Mouse (Mus musculus) midbrain, embryonic 14.5 days (tissue): ENCODE data around the gene Armc7. TPM values are rescaled to one million over a fixed set of nuclear protein-coding genes. Genes with fewer than 3 reads are reported as not detected.

Experiments
- ATAC-seq: fragments of 200-750 bp; cut with Nextera tagmentation; 2 replicates; pipeline ENCODE4 v1.8.0; 2017; ENCODE audit warnings: moderate number of reproducible peaks, moderate library complexity; ENCODE audit not compliant: low FRiP score, low TSS enrichment
- DNase-seq: peaks from one replicate; pipeline ENCODE4 v3.0.0-alpha.2; 2015
- H3K27ac ChIP-seq: fragments of 300-500 bp; sonication (generic); replicated peaks from 2 replicates; pipeline ENCODE4 v1.5.1; 2014; ENCODE audit warnings: mild to moderate bottlenecking, low read depth, low read length, moderate library complexity
- H3K27me3 ChIP-seq: fragments of 300-500 bp; sonication (generic); 2 replicates; pipeline ENCODE4 v1.6.1; 2014; ENCODE audit warnings: low read length, control low read depth, mixed read lengths; ENCODE audit not compliant: control insufficient read depth, insufficient read depth
- H3K36me3 ChIP-seq: fragments of 300-500 bp; sonication (generic); 2 replicates; pipeline ENCODE4 v1.6.1; 2014; ENCODE audit warnings: low read length, control low read depth; ENCODE audit not compliant: control insufficient read depth, insufficient read depth
- H3K4me1 ChIP-seq: fragments of 300-500 bp; sonication (generic); 2 replicates; pipeline ENCODE4 v1.6.1; 2014; ENCODE audit warnings: mild to moderate bottlenecking, antibody characterized with exemption, low read length, control low read depth; ENCODE audit not compliant: control insufficient read depth, insufficient read depth
- H3K4me2 ChIP-seq: fragments of 300-500 bp; sonication (generic); 2 replicates; pipeline ENCODE4 v1.6.1; 2014; ENCODE audit warnings: mild to moderate bottlenecking, low read length, moderate library complexity
- H3K4me3 ChIP-seq: fragments of 300-500 bp; sonication (generic); replicated peaks from 2 replicates; pipeline ENCODE4 v1.5.1; 2014; ENCODE audit warnings: low read depth, low read length
- H3K9ac ChIP-seq: fragments of 300-500 bp; sonication (generic); replicated peaks from 2 replicates; pipeline ENCODE4 v1.6.1; 2014; ENCODE audit warnings: mild to moderate bottlenecking, low read length, moderate library complexity
- H3K9me3 ChIP-seq: fragments of 300-500 bp; sonication (generic); 2 replicates; pipeline ENCODE4 v1.6.1; 2016; ENCODE audit warnings: low read length, control low read depth, mixed read lengths; ENCODE audit not compliant: control insufficient read depth
- WGBS: fragments of 180-500 bp; shearing (Covaris S2); extraction: QIAGEN DNeasy Blood & Tissue Kit; methylation state at CpG from one replicate; pipeline ENCODE4 v1.1.7; 2014; 5-methylcytosine and 5-hydroxymethylcytosine counted together
- polyA plus RNA-seq: library from polyadenylated mRNA; unstranded; fragments of >200 nt; fragmentation: Nextera tagmentation; extraction: Ambion mirVana; gene quantifications from 2 replicates; pipeline ENCODE4 v1.2.1, GENCODE M21; 2014

The Armc7 gene
- polyA plus RNA-seq, 1 experiment from 2014 or later, result 16.3 TPM

DNA sequence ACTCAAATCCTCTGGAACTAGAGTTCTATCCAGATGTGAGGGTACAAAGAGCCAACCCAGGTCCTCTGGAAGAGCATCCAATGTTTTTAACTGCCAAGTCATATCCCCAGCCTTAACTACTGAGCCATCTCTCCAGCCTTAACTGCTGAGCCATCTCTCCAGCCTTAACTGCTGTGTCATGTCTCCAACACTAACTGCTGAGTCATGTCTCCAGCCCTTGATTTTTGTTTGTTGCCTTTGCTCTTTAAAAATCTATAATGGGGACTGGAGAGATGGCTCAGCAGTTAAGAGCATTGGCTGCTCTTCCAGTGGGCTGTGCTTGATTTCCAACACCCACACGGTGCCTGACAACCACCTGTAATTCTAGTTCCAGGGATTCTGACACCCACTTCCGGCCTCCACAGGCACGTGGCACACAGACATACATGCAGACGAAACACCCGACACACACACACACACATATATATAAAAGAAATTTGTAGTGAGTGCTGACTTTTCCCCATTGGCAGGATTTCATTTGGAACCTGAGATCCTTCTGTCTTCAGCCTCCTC is 37.8 kb upstream of the Armc7 start:
- no peak overlapping the region for H3K4me3 ChIP-seq
- no peak for DNase-seq
- H3K9me3 ChIP-seq, result no peaks in the 10 kb centered on the region
- no peak overlapping the region for H3K4me2 ChIP-seq
- WGBS, result 78% methylated on average over 5 of the region's 5 CpGs
- ATAC-seq, result no peak
- no peak overlapping the region for H3K9ac ChIP-seq
- no peaks in the 10 kb centered on the region for H3K27me3 ChIP-seq
- H3K4me1 ChIP-seq, result peaks cover 11% of the 10 kb centered on the region; the same call in 1 of the 2 replicates
- peaks cover 5% of the 10 kb centered on the region for H3K36me3 ChIP-seq
- H3K27ac ChIP-seq, result no peak overlapping the region

DNA sequence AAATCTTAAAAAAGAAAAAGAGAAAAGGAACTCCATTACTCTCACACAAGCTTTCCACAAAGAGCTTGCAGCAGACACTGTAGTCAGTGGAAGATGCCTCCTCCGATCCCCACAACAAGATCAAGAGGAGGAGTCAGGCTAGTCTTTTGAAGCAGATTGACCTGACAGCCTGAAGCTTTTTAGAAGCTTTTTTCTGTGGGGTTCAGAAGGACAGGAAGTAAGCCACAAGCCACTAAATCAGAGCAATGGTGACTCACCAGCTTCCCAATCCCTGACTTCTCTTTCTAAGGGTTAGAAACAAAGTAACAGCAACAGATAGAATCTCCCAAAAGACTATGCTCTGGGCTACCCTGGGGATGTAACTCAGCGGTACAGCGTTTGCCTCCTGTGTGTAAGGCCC is 36.1 kb upstream of the Armc7 start:
- WGBS, result 90% methylated on average over 3 of the region's 3 CpGs
- Histone ChIP-seq H3K36me3 (no peaks in the 10 kb centered on the region), H3K4me2 (no peak overlapping the region), H3K27me3 (no peaks in the 10 kb centered on the region), H3K9ac (no peak overlapping the region), H3K4me3 (no peak overlapping the region), H3K4me1 (peaks cover 11% of the 10 kb centered on the region; the same call in 1 of the 2 replicates), H3K9me3 (no peaks in the 10 kb centered on the region), H3K27ac (no peak overlapping the region)
- no peak for ATAC-seq
- DNase-seq, result no peak

DNA sequence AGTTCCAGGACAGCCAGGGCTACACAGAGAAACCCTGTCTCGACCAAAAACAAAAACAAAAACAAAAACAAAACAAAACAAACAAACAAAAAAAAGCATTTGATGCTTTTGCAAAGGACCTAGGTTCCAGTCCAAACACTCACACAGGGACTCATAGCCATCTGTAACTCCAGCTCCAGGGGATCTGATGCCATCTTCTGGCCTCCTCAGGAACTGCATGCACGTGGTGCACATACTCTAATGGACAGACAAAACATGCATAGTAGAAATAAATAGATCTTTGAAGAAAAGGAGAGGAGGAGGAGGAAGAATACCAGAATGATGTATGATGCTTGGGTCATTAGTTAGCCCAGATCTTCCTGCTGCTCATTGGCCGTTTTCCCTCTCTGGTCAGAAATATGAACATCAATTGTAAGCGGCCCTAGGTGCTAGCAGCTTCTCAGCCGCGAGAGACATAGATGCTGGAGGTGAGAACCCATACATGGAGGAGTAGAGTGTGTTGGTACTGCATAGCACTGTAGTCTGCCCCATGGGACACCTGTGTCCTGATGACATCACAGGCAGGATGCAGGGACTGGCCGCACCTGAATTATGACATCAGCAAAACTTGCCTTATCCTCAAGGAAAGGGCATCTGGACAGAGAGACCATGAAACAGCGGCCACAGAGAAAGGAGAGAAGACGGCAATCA is 35.4 kb upstream of the Armc7 start, which contains the start of gene Trim80:
Trim80 (plus strand) TSS at position 640 of the 690 bp plus-strand sequence.
- H3K27me3 ChIP-seq, result no peaks in the 10 kb centered on the region
- no peak for DNase-seq
- H3K4me1 ChIP-seq, result peaks cover 11% of the 10 kb centered on the region; the same call in 1 of the 2 replicates
- no peak within 1 kb of the TSS for H3K27ac ChIP-seq
- H3K9ac ChIP-seq, result no peak within 1 kb of the TSS
- no peak for ATAC-seq
- H3K9me3 ChIP-seq, result no peaks in the 10 kb centered on the region
- 93% methylated on average over 9 of the region's 9 CpGs for WGBS
- H3K4me2 ChIP-seq, result no peak within 1 kb of the TSS
- H3K36me3 ChIP-seq, result no peaks in the 10 kb centered on the region
- H3K4me3 ChIP-seq, result no peak within 1 kb of the TSS

DNA sequence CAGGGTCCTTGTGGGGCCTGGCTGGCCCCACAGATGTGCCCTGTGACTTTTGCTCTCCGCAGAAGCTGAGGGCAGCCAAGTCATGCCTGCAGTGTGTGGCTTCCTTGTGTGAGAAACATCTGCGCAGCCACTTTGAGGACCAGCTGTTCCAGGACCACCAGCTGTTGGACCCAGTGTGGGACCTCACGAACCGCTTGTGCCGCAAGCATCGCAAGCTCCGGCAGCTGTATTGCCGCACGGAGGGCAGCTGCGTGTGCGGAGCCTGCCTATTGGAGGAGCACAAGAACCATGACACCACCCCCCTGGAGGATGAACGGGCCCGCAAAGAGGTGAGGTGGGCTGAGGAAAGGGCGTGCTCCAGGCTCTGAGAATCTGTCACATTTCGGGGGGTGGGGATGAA is 34.0 kb upstream of the Armc7 start:
- WGBS, result 52% methylated on average over 15 of the region's 15 CpGs
- DNase-seq, result no peak

DNA sequence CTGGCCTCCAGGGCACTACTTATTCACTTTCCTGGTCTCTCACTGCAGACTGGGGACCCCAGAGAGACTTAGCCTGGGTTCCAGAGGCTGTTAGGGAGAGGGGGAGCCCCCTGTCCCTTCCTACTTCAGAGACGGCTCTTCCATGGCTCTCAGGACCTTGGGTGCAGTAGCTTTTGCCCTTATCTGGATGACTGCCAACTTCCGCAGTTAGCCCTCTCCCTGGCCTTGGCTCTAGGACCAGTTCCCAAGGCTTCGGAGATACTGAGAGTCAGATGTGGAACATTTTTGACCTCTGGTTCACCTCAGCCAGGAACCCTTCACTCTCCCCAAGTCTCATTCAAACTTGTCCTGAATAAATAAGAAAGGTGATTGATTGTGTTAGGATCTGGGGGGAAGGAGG is 28.6 kb upstream of the Armc7 start:
- ATAC-seq, result no peak
- Histone ChIP-seq H3K4me3 (no peak overlapping the region), H3K27me3 (no peaks in the 10 kb centered on the region), H3K4me2 (no peak overlapping the region), H3K4me1 (no peaks in the 10 kb centered on the region), H3K27ac (no peak overlapping the region), H3K9ac (no peak overlapping the region), H3K36me3 (no peaks in the 10 kb centered on the region), H3K9me3 (no peaks in the 10 kb centered on the region)
- 89% methylated on average over 3 of the region's 3 CpGs for WGBS
- DNase-seq, result no peak

More for the DNA sequence above, 34.0 kb upstream of the Armc7 start:
- Histone ChIP-seq H3K9me3 (no peaks in the 10 kb centered on the region), H3K36me3 (no peaks in the 10 kb centered on the region), H3K4me3 (no peak overlapping the region), H3K27ac (no peak overlapping the region), H3K4me1 (no peaks in the 10 kb centered on the region), H3K9ac (no peak overlapping the region), H3K4me2 (no peak overlapping the region), H3K27me3 (no peaks in the 10 kb centered on the region)
- ATAC-seq, result no peak

DNA sequence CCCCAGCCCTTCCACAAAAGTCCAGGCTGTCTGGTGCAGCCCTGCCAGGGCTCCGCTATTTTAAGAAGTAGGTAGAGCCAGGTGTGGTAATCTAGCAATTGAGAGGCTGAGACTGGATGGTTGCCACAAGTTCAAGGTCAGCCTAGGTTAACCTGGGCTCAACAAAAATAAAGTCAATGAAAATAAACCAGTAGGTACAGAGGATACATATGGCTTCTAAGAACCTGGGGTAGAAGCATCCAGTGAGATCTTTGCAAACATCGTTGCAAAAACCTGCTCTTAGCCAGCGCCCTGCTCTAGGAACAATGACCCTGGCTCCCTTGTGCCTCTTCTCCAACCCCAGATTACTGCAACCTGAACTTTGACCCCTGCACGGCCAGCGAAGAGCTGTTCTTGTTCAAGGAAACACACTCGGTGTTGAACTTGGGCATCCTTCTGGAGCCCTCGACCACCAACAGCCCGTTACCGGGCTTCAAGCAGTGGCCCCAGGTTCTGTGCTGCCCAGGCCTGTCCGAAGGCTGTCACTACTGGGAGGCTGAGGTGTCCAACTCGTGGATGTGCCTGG is 28.1 kb upstream of the Armc7 start:
- H3K4me1 ChIP-seq, result no peaks in the 10 kb centered on the region
- H3K9me3 ChIP-seq, result no peaks in the 10 kb centered on the region
- no peak overlapping the region for H3K4me2 ChIP-seq
- H3K36me3 ChIP-seq, result no peaks in the 10 kb centered on the region
- H3K27ac ChIP-seq, result no peak overlapping the region
- WGBS, result 88% methylated on average over 11 of the region's 11 CpGs
- H3K9ac ChIP-seq, result no peak overlapping the region
- no peaks in the 10 kb centered on the region for H3K27me3 ChIP-seq
- no peak overlapping the region for H3K4me3 ChIP-seq
- ATAC-seq (no peak), DNase-seq (no peak)

DNA sequence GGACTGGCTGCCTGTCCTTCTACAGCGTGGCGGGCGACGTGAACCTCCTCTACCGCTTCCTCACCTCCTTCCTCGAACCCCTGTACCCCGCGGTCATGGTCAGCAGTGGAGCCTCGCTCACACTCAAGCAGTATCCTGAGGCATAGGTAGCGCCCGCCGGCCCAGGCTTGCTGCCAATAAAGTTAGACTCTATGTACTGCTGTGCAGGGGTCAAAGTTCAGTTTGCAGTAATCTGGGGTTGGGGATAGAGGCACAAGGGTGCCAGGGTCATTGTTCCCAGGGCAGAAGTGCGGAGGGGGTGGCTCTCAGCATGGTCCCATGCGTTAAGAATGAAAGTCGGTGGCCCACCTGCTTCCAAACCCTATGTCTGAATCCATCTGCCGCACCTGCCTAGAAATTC is 27.4 kb upstream of the Armc7 start:
- H3K4me1 ChIP-seq, result no peaks in the 10 kb centered on the region
- H3K36me3 ChIP-seq, result no peaks in the 10 kb centered on the region
- no peaks in the 10 kb centered on the region for H3K27me3 ChIP-seq
- H3K9ac ChIP-seq, result no peak overlapping the region
- DNase-seq (no peak), ATAC-seq (no peak)
- no peak overlapping the region for H3K27ac ChIP-seq
- H3K4me2 ChIP-seq, result no peak overlapping the region
- H3K9me3 ChIP-seq, result no peaks in the 10 kb centered on the region
- H3K4me3 ChIP-seq, result no peak overlapping the region
- 91% methylated on average over 16 of the region's 16 CpGs for WGBS

DNA sequence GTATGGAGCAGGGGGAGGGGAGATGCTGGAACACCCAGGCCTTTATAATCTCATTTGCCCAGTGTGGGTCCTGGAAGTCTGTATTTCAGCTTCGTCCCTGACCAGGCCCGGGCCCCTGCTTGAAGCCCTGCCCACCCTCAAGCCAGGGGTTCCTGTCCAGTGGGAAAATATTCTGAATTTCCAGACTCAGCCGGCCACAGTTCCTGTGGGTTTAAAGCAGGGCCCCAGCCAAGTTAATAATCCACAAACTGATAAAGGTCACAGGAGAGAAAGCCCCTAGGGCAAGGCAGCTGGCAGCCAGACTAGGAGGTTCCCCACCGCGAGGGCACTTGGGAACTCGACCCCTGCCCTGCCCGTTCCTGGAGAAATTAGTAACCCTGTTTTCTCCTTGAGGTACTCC is 26.5 kb upstream of the Armc7 start:
- 75% methylated on average over 7 of the region's 7 CpGs for WGBS
- H3K36me3 ChIP-seq, result no peaks in the 10 kb centered on the region
- H3K4me1 ChIP-seq, result no peaks in the 10 kb centered on the region
- DNase-seq, result no peak
- H3K4me3 ChIP-seq, result no peak overlapping the region
- no peak for ATAC-seq
- no peak overlapping the region for H3K27ac ChIP-seq
- H3K4me2 ChIP-seq, result no peak overlapping the region
- no peaks in the 10 kb centered on the region for H3K9me3 ChIP-seq
- H3K9ac ChIP-seq, result no peak overlapping the region
- H3K27me3 ChIP-seq, result no peaks in the 10 kb centered on the region

DNA sequence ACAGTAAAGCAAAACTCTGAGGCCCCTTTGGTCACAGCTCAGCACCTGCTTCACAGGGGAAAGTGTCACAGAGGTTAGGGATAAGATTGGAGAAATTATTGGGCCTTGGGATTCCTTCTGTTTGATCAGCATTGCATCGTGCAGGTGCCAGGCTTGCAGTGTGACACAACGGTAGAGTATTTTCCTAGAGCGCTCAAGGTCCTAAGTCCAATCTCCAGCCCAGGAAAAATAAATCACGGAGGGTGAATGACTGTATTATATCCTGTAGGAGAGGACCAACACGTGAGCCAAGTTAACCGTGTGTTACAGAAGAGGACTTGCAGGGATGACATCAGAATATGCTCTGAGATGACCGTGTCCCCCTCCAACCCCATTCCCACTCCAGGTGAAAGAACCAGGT is 25.3 kb upstream of the Armc7 start:
- H3K4me3 ChIP-seq, result no peak overlapping the region
- DNase-seq, result no peak
- no peaks in the 10 kb centered on the region for H3K36me3 ChIP-seq
- no peaks in the 10 kb centered on the region for H3K27me3 ChIP-seq
- H3K9me3 ChIP-seq, result no peaks in the 10 kb centered on the region
- H3K4me1 ChIP-seq, result no peaks in the 10 kb centered on the region
- no peak overlapping the region for H3K9ac ChIP-seq
- WGBS, result 91% methylated on average over 7 of the region's 7 CpGs
- H3K4me2 ChIP-seq, result no peak overlapping the region
- H3K27ac ChIP-seq, result no peak overlapping the region
- ATAC-seq, result no peak
